Mouse (Mus musculus) liver, embryonic 13.5 days (tissue): ENCODE measurements at regions not wholly inside any gene's neighbourhood (a gene's known extent, or its start where the extent isn't known, plus 50 kb on each side); places are given as distances from the start of the nearest gene placed in this dataset.

Experiments used
- ATAC-seq: fragments of 200-750 bp; cut with Nextera tagmentation; 2 replicates; pipeline ENCODE4 v1.8.0; 2017; ENCODE audit warnings: low read depth, mild to moderate bottlenecking, moderate number of reproducible peaks, moderate library complexity
- DNase-seq: peaks from one replicate; pipeline ENCODE4 v3.0.0; 2022
- H3K27ac ChIP-seq: fragments of 300-500 bp; sonication (generic); 2 replicates; pipeline ENCODE4 v1.5.1; 2015; ENCODE audit warnings: moderate library complexity, mild to moderate bottlenecking, inconsistent platforms
- H3K27me3 ChIP-seq: fragments of 300-500 bp; sonication (generic); 2 replicates; pipeline ENCODE4 v1.6.1; 2015; ENCODE audit warnings: mild to moderate bottlenecking, inconsistent platforms
- H3K36me3 ChIP-seq: fragments of 300-500 bp; sonication (generic); 2 replicates; pipeline ENCODE4 v1.6.1; 2015; ENCODE audit warnings: mild to moderate bottlenecking, inconsistent platforms
- H3K4me1 ChIP-seq: fragments of 300-500 bp; sonication (generic); replicated peaks from 2 replicates; pipeline ENCODE4 v1.6.1; 2015; ENCODE audit warnings: inconsistent platforms
- H3K4me2 ChIP-seq: fragments of 300-500 bp; sonication (generic); 2 replicates; pipeline ENCODE4 v1.6.1; 2015; ENCODE audit warnings: inconsistent platforms, mild to moderate bottlenecking, moderate library complexity
- H3K4me3 ChIP-seq: fragments of 300-500 bp; sonication (generic); replicated peaks from 2 replicates; pipeline ENCODE4 v1.5.1; 2015; ENCODE audit warnings: mild to moderate bottlenecking, inconsistent platforms
- H3K9ac ChIP-seq: fragments of 300-500 bp; sonication (generic); 2 replicates; pipeline ENCODE4 v1.6.1; 2015; ENCODE audit warnings: mild to moderate bottlenecking, inconsistent platforms
- H3K9me3 ChIP-seq: fragments of 300-500 bp; sonication (generic); replicated peaks from 2 replicates; pipeline ENCODE4 v1.6.1; 2016; ENCODE audit warnings: inconsistent platforms
- whole genome bisulfite sequencing: fragments of 180-500 bp; shearing (Covaris S2); methylation state at CpG from one replicate; pipeline ENCODE4 v1.1.7; 2015; ENCODE audit not compliant: insufficient replicate concordance; 5-methylcytosine and 5-hydroxymethylcytosine counted together

GRCm38 (mm10) chr9:61047289-61047688 lies 252.9 kb downstream of the Uaca start:
- no peak overlapping the region for H3K4me3 ChIP-seq
- no peak overlapping the region for H3K4me2 ChIP-seq
- no peaks in the 10 kb centered on the region for H3K9me3 ChIP-seq
- 71% methylated on average over 11 of the region's 11 CpGs for WGBS
- H3K9ac ChIP-seq: no peak overlapping the region
- no peaks in the 10 kb centered on the region for H3K36me3 ChIP-seq
- ATAC-seq: no peak
- H3K27me3 ChIP-seq: 0 out of 2 replicates have a peak, but pooled peaks cover 2% of the 10 kb centered on the region
- no peak for DNase-seq
- 0 out of 2 replicates have a peak, but pooled peaks cover 1% of the 10 kb centered on the region for H3K4me1 ChIP-seq
- no peak overlapping the region for H3K27ac ChIP-seq

DNA sequence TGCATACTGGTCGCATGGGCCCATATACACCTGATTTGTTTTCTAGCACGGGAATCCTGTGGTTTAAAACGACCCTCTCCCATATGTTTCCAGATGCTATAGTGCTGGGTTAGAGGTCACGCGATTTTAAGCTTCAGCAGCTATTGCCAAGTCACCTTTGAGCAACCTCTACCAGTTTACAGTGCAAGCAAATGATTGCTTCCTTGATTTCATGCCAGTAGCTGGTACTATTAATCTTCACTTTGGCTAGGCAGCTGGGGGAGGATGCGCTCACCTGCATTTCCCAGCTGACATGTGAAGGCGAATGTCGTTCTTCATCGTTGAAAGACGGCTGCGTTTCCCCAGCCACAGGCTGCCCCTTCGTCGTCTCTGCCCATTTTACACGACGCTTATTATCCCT lies 254.2 kb downstream of the Uaca start:
- Histone ChIP-seq H3K4me3 (no peak overlapping the region), H3K4me1 (no peaks in the 10 kb centered on the region), H3K27me3 (0 out of 2 replicates have a peak, but pooled peaks cover 2% of the 10 kb centered on the region), H3K4me2 (no peak overlapping the region), H3K9ac (no peak overlapping the region), H3K27ac (no peak overlapping the region), H3K36me3 (no peaks in the 10 kb centered on the region), H3K9me3 (no peaks in the 10 kb centered on the region)
- ATAC-seq: no peak
- WGBS: 70% methylated on average over 15 of the region's 15 CpGs
- no peak for DNase-seq

- Histone ChIP-seq H3K9ac (no peak overlapping the region), H3K27ac (no peak overlapping the region), H3K4me2 (no peak overlapping the region), H3K27me3 (0 out of 2 replicates have a peak, but pooled peaks cover 11% of the 10 kb centered on the region), H3K36me3 (no peaks in the 10 kb centered on the region), H3K9me3 (no peaks in the 10 kb centered on the region), H3K4me3 (no peak overlapping the region), H3K4me1 (peaks cover 10% of the 10 kb centered on the region; the same call in 1 of the 2 replicates)
- no peak for DNase-seq
- ATAC-seq: no peak
- WGBS: 86% methylated on average over 12 of the region's 12 CpGs
Measured at GRCm38 (mm10) chr9:61052621-61053020, 258.3 kb downstream of the Uaca start.

DNA sequence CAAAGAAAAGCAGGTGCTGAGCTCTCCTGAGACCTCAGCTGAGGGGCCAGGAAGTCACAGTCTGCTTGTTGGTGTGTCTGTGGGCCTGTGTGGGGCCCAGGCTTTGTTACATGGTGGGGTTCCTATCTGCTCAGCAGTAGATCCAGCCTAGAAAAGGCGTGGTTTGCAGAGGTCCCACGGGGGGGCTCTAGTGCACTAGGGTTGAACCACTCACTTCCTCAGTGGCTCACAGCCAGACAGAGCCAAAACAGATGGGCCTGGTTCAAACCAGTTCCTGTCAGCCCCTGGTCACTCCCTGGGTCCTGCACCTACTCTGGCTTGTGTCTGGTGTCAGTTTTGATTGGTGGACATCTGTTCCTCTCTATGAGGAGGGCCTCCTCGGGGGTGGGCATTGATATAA lies 260.1 kb downstream of the Uaca start:
- DNase-seq: no peak
- ATAC-seq: peak; percentile 29; the same call in 1 of the 2 replicates
- 8% methylated on average over 3 of the region's 3 CpGs for WGBS
- no peak overlapping the region for H3K4me3 ChIP-seq
- peaks cover 10% of the 10 kb centered on the region; the same call in 1 of the 2 replicates for H3K4me1 ChIP-seq
- H3K36me3 ChIP-seq: no peaks in the 10 kb centered on the region
- no peaks in the 10 kb centered on the region for H3K9me3 ChIP-seq
- H3K4me2 ChIP-seq: no peak overlapping the region
- no peak overlapping the region for H3K27ac ChIP-seq
- 0 out of 2 replicates have a peak, but pooled peaks cover 9% of the 10 kb centered on the region for H3K27me3 ChIP-seq
- H3K9ac ChIP-seq: no peak overlapping the region

- Histone ChIP-seq H3K4me3 (no peak overlapping the region), H3K27me3 (0 out of 2 replicates have a peak, but pooled peaks cover 8% of the 10 kb centered on the region), H3K36me3 (no peaks in the 10 kb centered on the region), H3K9me3 (no peaks in the 10 kb centered on the region), H3K4me1 (peaks cover 10% of the 10 kb centered on the region; the same call in 1 of the 2 replicates), H3K9ac (no peak overlapping the region), H3K27ac (no peak overlapping the region), H3K4me2 (no peak overlapping the region)
- DNase-seq (no peak), ATAC-seq (no peak)
- 48% methylated on average over 3 of the region's 3 CpGs for WGBS
Measured at GRCm38 (mm10) chr9:61055392-61055791, 261.1 kb downstream of the Uaca start.

GRCm38 (mm10) chr9:61055928-61056730 lies 261.8 kb downstream of the Uaca start:
- Histone ChIP-seq H3K4me3 (no peak overlapping the region), H3K4me2 (peak overlapping the region; percentile 10; the same call in 1 of the 2 replicates), H3K9me3 (no peaks in the 10 kb centered on the region), H3K9ac (no peak overlapping the region), H3K36me3 (no peaks in the 10 kb centered on the region), H3K27ac (no peak overlapping the region), H3K4me1 (peaks cover 10% of the 10 kb centered on the region; the same call in 1 of the 2 replicates), H3K27me3 (0 out of 2 replicates have a peak, but pooled peaks cover 8% of the 10 kb centered on the region)
- ATAC-seq (no peak), DNase-seq (no peak)
- 35% methylated on average over 15 of the region's 15 CpGs for WGBS

- 0 out of 2 replicates have a peak, but pooled peaks cover 8% of the 10 kb centered on the region for H3K27me3 ChIP-seq
- ATAC-seq: no peak
- H3K4me1 ChIP-seq: peaks cover 10% of the 10 kb centered on the region; the same call in 1 of the 2 replicates
- H3K4me2 ChIP-seq: peak overlapping the region; percentile 10; the same call in 1 of the 2 replicates
- H3K9me3 ChIP-seq: no peaks in the 10 kb centered on the region
- DNase-seq: no peak
- no peak overlapping the region for H3K4me3 ChIP-seq
- no peak overlapping the region for H3K9ac ChIP-seq
- no peaks in the 10 kb centered on the region for H3K36me3 ChIP-seq
- WGBS: 12% methylated on average over 10 of the region's 10 CpGs
- no peak overlapping the region for H3K27ac ChIP-seq
Measured at GRCm38 (mm10) chr9:61056731-61057270, 262.5 kb downstream of the Uaca start.

- Histone ChIP-seq H3K4me3 (no peak overlapping the region), H3K36me3 (no peaks in the 10 kb centered on the region), H3K4me2 (no peak overlapping the region), H3K9me3 (no peaks in the 10 kb centered on the region), H3K27ac (no peak overlapping the region), H3K9ac (no peak overlapping the region), H3K27me3 (0 out of 2 replicates have a peak, but pooled peaks cover 8% of the 10 kb centered on the region), H3K4me1 (peaks cover 10% of the 10 kb centered on the region; the same call in 1 of the 2 replicates)
- no peak for DNase-seq
- no peak for ATAC-seq
Measured at GRCm38 (mm10) chr9:61059225-61059624, 264.9 kb downstream of the Uaca start.

DNA sequence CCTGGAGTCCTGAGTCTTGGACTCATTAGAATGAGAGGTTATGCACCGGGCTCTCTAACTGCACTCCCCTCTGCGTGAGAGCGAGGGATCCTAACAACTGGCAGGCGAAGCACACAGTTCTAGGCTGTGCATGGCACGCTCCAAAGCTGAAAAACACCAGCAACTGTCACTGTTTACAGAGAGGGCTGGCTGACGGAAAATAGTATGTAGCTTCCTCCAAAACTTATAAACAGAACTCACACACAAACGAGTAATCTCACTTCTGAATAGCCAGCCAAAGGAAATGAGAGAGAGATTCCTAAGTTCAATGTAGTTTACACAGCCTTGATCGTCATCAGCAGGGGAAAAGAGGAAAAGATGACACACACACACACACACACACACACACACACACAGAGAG lies 266.6 kb downstream of the Uaca start:
- 59% methylated on average over 8 of the region's 8 CpGs for WGBS
- no peak for DNase-seq
- Histone ChIP-seq H3K4me2 (no peak overlapping the region), H3K9ac (no peak overlapping the region), H3K36me3 (no peaks in the 10 kb centered on the region), H3K4me1 (peaks cover 11% of the 10 kb centered on the region), H3K4me3 (no peak overlapping the region), H3K9me3 (no peaks in the 10 kb centered on the region), H3K27ac (no peak overlapping the region), H3K27me3 (0 out of 2 replicates have a peak, but pooled peaks cover 2% of the 10 kb centered on the region)
- no peak for ATAC-seq

- WGBS: 16% methylated on average over 8 of the region's 8 CpGs
- H3K9me3 ChIP-seq: no peaks in the 10 kb centered on the region
- ATAC-seq (no peak), DNase-seq (no peak)
- peaks cover 8% of the 10 kb centered on the region; the same call in 1 of the 2 replicates for H3K4me1 ChIP-seq
- H3K4me3 ChIP-seq: no peak overlapping the region
- H3K4me2 ChIP-seq: no peak overlapping the region
- H3K36me3 ChIP-seq: no peaks in the 10 kb centered on the region
- no peak overlapping the region for H3K27ac ChIP-seq
- no peak overlapping the region for H3K9ac ChIP-seq
- no peaks in the 10 kb centered on the region for H3K27me3 ChIP-seq
Measured at GRCm38 (mm10) chr9:61064714-61065305, 270.5 kb downstream of the Uaca start.

GRCm38 (mm10) chr9:61069553-61070314 lies 275.4 kb downstream of the Uaca start:
- peaks cover 10% of the 10 kb centered on the region; the same call in 1 of the 2 replicates for H3K4me1 ChIP-seq
- no peaks in the 10 kb centered on the region for H3K27me3 ChIP-seq
- H3K9me3 ChIP-seq: no peaks in the 10 kb centered on the region
- H3K4me2 ChIP-seq: no peak overlapping the region
- no peak overlapping the region for H3K4me3 ChIP-seq
- DNase-seq (no peak), ATAC-seq (no peak)
- H3K9ac ChIP-seq: no peak overlapping the region
- WGBS: 24% methylated on average over 13 of the region's 13 CpGs
- H3K36me3 ChIP-seq: no peaks in the 10 kb centered on the region
- no peak overlapping the region for H3K27ac ChIP-seq
